Mouse (Mus musculus) midbrain, embryonic 12.5 days (tissue): ENCODE measurements around the gene Fam57a. TPM values are rescaled to one million over a fixed set of nuclear protein-coding genes. Genes with fewer than 3 reads are reported as not detected.
"Not testable (repeated sequence)": the region's sequence is repeated elsewhere in the genome, so short reads cannot be mapped to it uniquely, and the experiment has no call there.

Experiments used
- ATAC-seq: fragments of 200-750 bp; cut with Nextera tagmentation; 2 replicates; pipeline ENCODE4 v1.8.0; 2017; ENCODE audit warnings: low read depth, moderate TSS enrichment, moderate library complexity; ENCODE audit not compliant: low FRiP score
- H3K27ac ChIP-seq: fragments of 300-500 bp; sonication (generic); replicated peaks from 2 replicates; pipeline ENCODE4 v1.5.1; 2016; ENCODE audit warnings: mild to moderate bottlenecking
- H3K27me3 ChIP-seq: fragments of 300-500 bp; sonication (generic); 2 replicates; pipeline ENCODE4 v1.6.1; 2016; ENCODE audit warnings: mild to moderate bottlenecking
- H3K36me3 ChIP-seq: fragments of 300-500 bp; sonication (generic); 2 replicates; pipeline ENCODE4 v1.6.1; 2016
- H3K4me1 ChIP-seq: fragments of 300-500 bp; sonication (generic); 2 replicates; pipeline ENCODE4 v1.6.1; 2016
- H3K4me2 ChIP-seq: fragments of 300-500 bp; sonication (generic); replicated peaks from 2 replicates; pipeline ENCODE4 v1.6.1; 2016; ENCODE audit warnings: mild to moderate bottlenecking, moderate library complexity
- H3K4me3 ChIP-seq: fragments of 300-500 bp; sonication (generic); 2 replicates; pipeline ENCODE4 v1.5.1; 2016; ENCODE audit warnings: mild to moderate bottlenecking
- H3K9ac ChIP-seq: fragments of 300-500 bp; sonication (generic); replicated peaks from 2 replicates; pipeline ENCODE4 v1.6.1; 2016; ENCODE audit warnings: mild to moderate bottlenecking, moderate library complexity
- H3K9me3 ChIP-seq: fragments of 300-500 bp; sonication (generic); 2 replicates; pipeline ENCODE4 v1.6.1; 2016; ENCODE audit warnings: mild to moderate bottlenecking
- WGBS: fragments of 180-500 bp; shearing (Covaris S2); methylation state at CpG from one replicate; pipeline ENCODE4 v1.1.7; 2016; 5-methylcytosine and 5-hydroxymethylcytosine counted together
- polyA plus RNA-seq: library from polyadenylated mRNA; unstranded; fragments of >200 nt; fragmentation: Nextera tagmentation; extraction: Ambion mirVana; gene quantifications from 2 replicates; pipeline ENCODE4 v1.2.1, GENCODE M21; 2016

Fam57a gene
- polyA plus RNA-seq, 1 experiment from 2014 or later: 25.4 TPM

DNA sequence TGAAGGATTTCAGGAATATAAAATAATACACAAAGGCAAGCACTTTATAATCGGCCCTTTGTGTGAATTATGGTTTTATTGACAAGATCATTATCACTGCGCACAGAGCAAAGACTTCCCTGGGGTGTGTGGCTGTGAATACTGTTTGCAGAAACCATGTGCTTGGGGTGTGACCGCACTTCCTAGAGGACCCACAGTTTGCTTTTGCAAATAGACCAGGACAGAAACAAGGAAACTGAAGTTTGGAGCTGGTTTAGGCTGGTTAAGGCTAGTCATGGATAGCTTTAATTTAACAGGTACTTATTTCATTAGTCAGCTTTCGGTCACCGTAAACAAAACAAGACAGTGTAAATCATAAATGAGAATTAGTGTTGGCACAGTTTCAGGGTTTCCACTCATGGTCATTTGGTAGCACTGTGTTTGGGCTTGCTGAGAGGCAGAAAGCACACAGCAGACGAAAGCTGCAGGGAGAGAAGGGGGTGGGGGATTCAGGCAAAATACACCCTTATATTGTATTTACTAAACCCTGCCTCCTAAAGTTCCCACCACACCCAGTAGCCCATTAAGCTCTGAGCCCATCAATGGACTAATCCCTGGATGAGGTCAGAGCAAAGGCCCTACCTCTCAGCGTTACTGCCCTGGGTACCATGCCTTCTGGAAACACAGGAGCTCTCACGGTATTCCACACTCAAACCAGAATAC lies 17.0 kb downstream of the Fam57a start:
- H3K4me1 ChIP-seq: peaks cover 4% of the 10 kb centered on the region; the same call in 1 of the 2 replicates
- H3K9ac ChIP-seq: no peak overlapping the region
- 59% methylated on average over 8 of the region's 8 CpGs for WGBS
- no peak overlapping the region for H3K4me2 ChIP-seq
- peaks cover 6% of the 10 kb centered on the region; the same call in 1 of the 2 replicates for H3K27me3 ChIP-seq
- no peak overlapping the region for H3K27ac ChIP-seq
- H3K9me3 ChIP-seq: no peaks in the 10 kb centered on the region
- H3K4me3 ChIP-seq: no peak overlapping the region
- H3K36me3 ChIP-seq: no peaks in the 10 kb centered on the region
- ATAC-seq: no peak

GRCm38 (mm10) chr11:76196977-76197469 lies 17.6 kb downstream of the Fam57a start:
- WGBS: 47% methylated on average over 8 of the region's 8 CpGs
- Histone ChIP-seq H3K4me2 (no peak overlapping the region), H3K36me3 (no peaks in the 10 kb centered on the region), H3K9ac (no peak overlapping the region), H3K27ac (no peak overlapping the region), H3K4me1 (peaks cover 6% of the 10 kb centered on the region; the same call in 1 of the 2 replicates), H3K4me3 (no peak overlapping the region), H3K27me3 (peaks cover 6% of the 10 kb centered on the region; the same call in 1 of the 2 replicates), H3K9me3 (no peaks in the 10 kb centered on the region)
- no peak for ATAC-seq

DNA sequence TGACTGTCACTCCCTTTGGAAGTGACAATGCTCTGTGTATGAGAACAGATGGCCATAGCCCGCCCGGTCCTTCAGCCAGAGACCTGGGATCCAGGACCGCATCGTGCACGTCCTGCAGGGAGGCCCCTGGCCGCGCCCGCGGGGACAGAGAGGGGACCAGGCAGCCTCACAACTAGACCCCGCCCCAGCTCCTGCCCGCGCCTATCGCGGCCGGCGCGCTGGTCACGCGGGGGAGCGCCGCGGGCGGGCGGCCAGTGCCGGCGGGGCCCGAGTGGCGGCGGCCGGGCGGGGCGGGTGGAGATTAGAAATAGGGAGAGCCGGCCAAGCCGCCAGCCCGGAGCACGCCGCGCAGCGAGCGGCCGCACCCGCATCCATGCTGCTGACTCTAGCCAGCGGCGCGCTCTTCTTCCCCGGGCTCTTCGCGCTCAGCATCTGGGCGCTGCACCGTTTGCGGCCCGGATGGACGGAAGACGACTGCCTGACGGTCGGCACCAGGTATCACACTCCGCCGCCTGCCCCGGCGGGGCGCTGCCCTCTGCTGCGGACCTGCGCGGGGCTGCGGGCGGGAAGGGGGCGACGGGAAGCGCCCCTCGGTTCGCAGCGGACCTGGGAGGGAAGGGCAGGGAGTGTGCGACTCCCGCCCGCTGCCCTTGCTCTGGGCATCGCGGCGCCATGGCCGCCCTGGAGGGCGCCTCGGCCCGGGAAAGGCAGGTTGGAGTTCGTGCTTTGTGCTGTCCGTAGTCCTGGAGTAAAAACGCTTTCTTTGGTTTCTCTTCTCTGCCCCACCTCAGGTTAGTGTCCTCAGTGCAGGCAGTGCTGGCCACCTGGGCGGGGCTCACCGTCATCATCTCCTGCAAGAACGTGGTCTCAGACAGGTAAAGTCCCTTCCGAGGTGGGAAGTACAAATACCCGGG lies 22.5 kb downstream of the Fam57a start:
- peak overlapping the region; percentile 81 for H3K27ac ChIP-seq
- no peaks in the 10 kb centered on the region for H3K9me3 ChIP-seq
- peaks cover 15% of the 10 kb centered on the region for H3K4me1 ChIP-seq
- H3K9ac ChIP-seq: peak overlapping the region; percentile 89
- under 1% methylated on average over 84 of the region's 90 CpGs for WGBS
- peak overlapping the region; percentile 74 for H3K4me2 ChIP-seq
- peak overlapping the region; percentile 83 for H3K4me3 ChIP-seq
- H3K27me3 ChIP-seq: peaks cover 4% of the 10 kb centered on the region; the same call in 1 of the 2 replicates
- ATAC-seq: peak; percentile 99
- peaks cover 16% of the 10 kb centered on the region for H3K36me3 ChIP-seq

DNA sequence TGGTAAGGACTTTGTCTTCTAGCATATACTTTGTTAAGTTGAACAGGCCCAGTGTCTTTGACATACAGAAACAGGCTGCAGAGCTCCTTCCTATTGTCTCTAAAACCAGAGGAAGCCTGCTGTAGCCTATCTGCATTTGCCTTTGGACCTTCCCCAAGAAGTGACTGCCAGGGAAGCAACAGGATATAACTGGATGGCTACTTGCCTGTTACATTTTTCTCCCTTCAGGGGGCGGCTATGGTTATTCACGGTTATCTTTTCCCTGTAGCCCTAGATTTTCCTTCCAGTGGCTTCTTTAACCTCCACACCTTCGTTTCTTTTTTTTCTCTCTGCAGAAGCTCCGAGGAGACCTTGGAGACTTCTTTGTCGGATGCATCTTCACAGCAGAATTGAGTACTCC lies 27.3 kb downstream of the Fam57a start:
- peaks cover 57% of the 10 kb centered on the region for H3K36me3 ChIP-seq
- 93% methylated on average over 5 of the region's 5 CpGs for WGBS
- H3K4me2 ChIP-seq: no peak overlapping the region
- peaks cover 9% of the 10 kb centered on the region for H3K4me1 ChIP-seq
- H3K27me3 ChIP-seq: no peaks in the 10 kb centered on the region
- H3K9me3 ChIP-seq: no peaks in the 10 kb centered on the region
- ATAC-seq: no peak
- no peak overlapping the region for H3K4me3 ChIP-seq
- H3K9ac ChIP-seq: no peak overlapping the region
- no peak overlapping the region for H3K27ac ChIP-seq

DNA sequence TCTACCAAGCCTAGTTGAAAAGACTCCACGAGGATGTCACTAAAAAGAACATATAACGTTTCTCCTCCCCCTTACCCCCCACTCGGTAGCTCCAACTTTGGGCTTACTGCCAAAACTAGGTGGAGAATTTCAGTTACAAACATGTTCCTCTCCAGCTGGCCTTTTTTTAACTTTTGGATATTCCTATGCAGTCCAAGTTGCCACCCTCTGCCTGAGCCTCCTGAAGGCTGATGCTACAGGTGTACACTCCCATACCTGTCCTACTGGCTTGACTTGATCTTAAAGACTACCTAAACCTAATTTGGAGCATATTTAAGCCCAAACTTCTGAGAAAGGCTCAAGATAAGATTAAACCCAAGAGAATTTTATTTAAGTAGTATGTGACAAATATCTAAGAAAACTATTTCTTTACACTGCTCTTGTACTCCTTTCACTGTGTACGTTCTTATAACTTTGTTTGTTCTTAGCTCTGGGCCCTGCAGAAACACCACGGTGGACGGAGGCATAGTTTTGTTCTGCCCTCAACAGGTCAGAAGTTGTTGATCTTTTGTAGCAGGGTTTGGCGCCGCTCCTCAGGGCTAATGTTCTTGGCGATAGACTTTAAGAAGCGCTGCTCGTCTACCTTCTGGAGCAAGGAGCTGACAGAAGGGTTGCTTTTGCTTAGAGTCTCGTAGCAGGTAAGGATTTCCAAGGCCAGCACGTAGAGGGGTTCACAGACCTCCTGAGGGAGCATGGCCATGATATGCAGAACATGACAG lies 30.9 kb downstream of the Fam57a start:
- H3K9me3 ChIP-seq: no peaks in the 10 kb centered on the region

DNA sequence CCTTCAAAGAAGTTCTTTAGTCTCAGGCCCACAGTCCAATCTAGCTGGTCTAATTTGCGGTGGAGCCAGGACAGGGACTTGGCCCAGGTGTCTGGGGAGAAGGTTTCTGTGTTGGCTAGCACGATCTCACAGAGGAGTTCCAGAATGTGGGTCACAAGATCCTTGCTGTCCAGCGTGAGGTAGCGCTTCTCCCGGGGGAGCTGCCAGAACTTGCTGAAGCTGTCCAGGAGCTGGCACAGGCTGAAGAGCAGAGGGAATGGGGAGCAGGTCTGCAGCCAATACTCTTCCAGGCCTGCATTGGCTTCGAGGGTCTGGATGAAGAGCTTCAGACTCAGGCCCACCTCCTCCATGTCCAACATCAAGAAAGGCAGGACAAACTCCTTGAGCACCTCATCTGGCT lies 32.1 kb downstream of the Fam57a start:
- not testable (repeated sequence) for H3K4me3 ChIP-seq, H3K27ac ChIP-seq, H3K27me3 ChIP-seq, H3K4me2 ChIP-seq, H3K4me1 ChIP-seq, H3K9ac ChIP-seq, H3K9me3 ChIP-seq, ATAC-seq
- WGBS: 97% methylated on average over 5 of the region's 6 CpGs
- peaks cover 70% of the 10 kb centered on the region for H3K36me3 ChIP-seq

More for the DNA sequence above, 30.9 kb downstream of the Fam57a start:
- no peak overlapping the region for H3K9ac ChIP-seq
- H3K27me3 ChIP-seq: no peaks in the 10 kb centered on the region
- no peaks in the 10 kb centered on the region for H3K4me1 ChIP-seq
- 91% methylated on average over 13 of the region's 13 CpGs for WGBS
- no peak overlapping the region for H3K4me2 ChIP-seq
- peaks cover 82% of the 10 kb centered on the region for H3K36me3 ChIP-seq
- ATAC-seq: no peak
- no peak overlapping the region for H3K4me3 ChIP-seq
- no peak overlapping the region for H3K27ac ChIP-seq

DNA sequence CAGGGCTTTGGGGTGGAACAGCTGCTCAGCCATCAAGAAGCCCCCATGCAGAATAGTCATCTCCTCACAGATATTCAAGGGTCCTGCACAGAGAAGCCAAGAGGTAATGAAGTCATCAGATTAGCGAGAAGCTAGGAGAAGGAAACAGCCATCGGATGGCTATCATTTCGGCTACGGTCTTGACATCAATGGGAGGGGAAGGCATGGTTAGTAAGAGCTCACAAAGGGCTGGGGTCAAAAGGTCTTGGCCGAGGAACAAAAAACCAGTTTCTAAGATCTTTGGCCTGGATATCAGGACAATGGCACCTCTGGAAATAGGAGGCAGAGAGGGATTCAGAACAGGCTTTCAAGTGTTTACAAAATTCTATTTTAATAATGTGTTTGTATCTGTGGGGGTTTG lies 34.4 kb downstream of the Fam57a start:
- H3K27ac ChIP-seq: no peak overlapping the region
- no peak for ATAC-seq
- no peaks in the 10 kb centered on the region for H3K27me3 ChIP-seq
- 22% methylated on average over 5 of the region's 5 CpGs for WGBS
- H3K4me1 ChIP-seq: peaks cover 6% of the 10 kb centered on the region
- peaks cover 49% of the 10 kb centered on the region for H3K36me3 ChIP-seq
- H3K9ac ChIP-seq: no peak overlapping the region
- no peak overlapping the region for H3K4me3 ChIP-seq
- no peak overlapping the region for H3K4me2 ChIP-seq
- H3K9me3 ChIP-seq: no peaks in the 10 kb centered on the region

- Histone ChIP-seq H3K4me2 (no peak overlapping the region), H3K27ac (no peak overlapping the region), H3K9me3 (no peaks in the 10 kb centered on the region), H3K36me3 (peaks cover 42% of the 10 kb centered on the region), H3K4me1 (peaks cover 6% of the 10 kb centered on the region), H3K4me3 (no peak overlapping the region), H3K27me3 (no peaks in the 10 kb centered on the region), H3K9ac (no peak overlapping the region)
- 94% methylated on average over 2 of the region's 2 CpGs for WGBS
- no peak for ATAC-seq
Observed at GRCm38 (mm10) chr11:76215011-76215410, 35.5 kb downstream of the Fam57a start.

DNA sequence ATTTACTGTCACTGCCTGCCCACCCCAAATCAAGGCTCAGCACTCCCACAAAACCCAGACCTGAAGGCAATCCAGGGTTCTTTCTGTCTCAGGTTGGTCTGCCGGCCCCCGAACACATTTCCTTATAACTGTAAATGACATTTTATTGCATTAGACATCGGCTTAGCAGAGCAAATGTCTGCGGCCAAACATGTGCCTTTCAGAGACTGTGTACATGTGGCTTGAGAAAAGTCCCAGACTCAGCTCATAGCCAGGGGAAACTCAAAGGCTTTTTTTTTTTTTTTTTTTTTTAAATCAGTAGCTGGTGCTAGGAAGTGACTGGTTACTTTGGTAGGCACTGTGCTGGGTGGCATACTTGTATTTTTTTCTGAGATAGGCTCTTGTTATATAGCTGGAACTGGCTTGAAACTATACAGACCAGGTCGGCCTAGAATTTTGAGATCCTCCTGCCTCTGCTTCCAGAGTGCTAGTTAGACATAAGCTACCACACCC lies 36.6 kb downstream of the Fam57a start:
- peak overlapping the region; percentile 71 for H3K4me3 ChIP-seq
- H3K4me2 ChIP-seq: peak overlapping the region; percentile 79
- no peak overlapping the region for H3K27ac ChIP-seq

GRCm38 (mm10) chr11:76216681-76217389 lies 37.4 kb downstream of the Fam57a start:
- Histone ChIP-seq H3K4me1 (peaks cover 6% of the 10 kb centered on the region), H3K36me3 (peaks cover 44% of the 10 kb centered on the region), H3K4me3 (peak overlapping the region; percentile 71), H3K9me3 (no peaks in the 10 kb centered on the region), H3K4me2 (peak overlapping the region; percentile 79), H3K27ac (peak overlapping the region; percentile 81), H3K9ac (peak overlapping the region; percentile 82), H3K27me3 (no peaks in the 10 kb centered on the region)
- 4% methylated on average over 33 of the region's 33 CpGs for WGBS
- ATAC-seq: peak; percentile 41; the same call in 1 of the 2 replicates

More for the DNA sequence above, 36.6 kb downstream of the Fam57a start:
- H3K36me3 ChIP-seq: peaks cover 42% of the 10 kb centered on the region
- H3K27me3 ChIP-seq: no peaks in the 10 kb centered on the region
- 95% methylated on average over 5 of the region's 5 CpGs for whole genome bisulfite sequencing
- no peaks in the 10 kb centered on the region for H3K9me3 ChIP-seq
- no peak for ATAC-seq
- H3K9ac ChIP-seq: 0 out of 2 replicates have a peak overlapping the region, but pooled peaks have one; percentile 82
- peaks cover 6% of the 10 kb centered on the region for H3K4me1 ChIP-seq

GRCm38 (mm10) chr11:76217390-76217800 lies 37.9 kb downstream of the Fam57a start, which contains the start of the genes Dbil5 and Gemin4:
Gene Dbil5 (plus strand): TSS chr11:76217608.
Gene Gemin4 (minus strand): TSS chr11:76217664.
- peak; percentile 97 for ATAC-seq
- Histone ChIP-seq H3K4me2 (peak within 1 kb of the TSS; percentile 79), H3K9ac (peak within 1 kb of the TSS; percentile 82), H3K36me3 (peaks cover 44% of the 10 kb centered on the region), H3K4me1 (peaks cover 6% of the 10 kb centered on the region), H3K27ac (peak within 1 kb of the TSS; percentile 81), H3K27me3 (no peaks in the 10 kb centered on the region), H3K4me3 (peak within 1 kb of the TSS; percentile 71), H3K9me3 (no peaks in the 10 kb centered on the region)
- under 1% methylated on average over 35 of the region's 35 CpGs for WGBS
